Mouse (Mus musculus) ES-CJ7 (cell line): ENCODE measurements around the gene Nr5a2.
A peak's percentile ranks its signal among the peaks of the same experiment; 100 is the strongest.

Source experiments
- DNase-seq: peaks from one replicate; pipeline ENCODE4 v3.0.0; 2011; ENCODE audit warnings: low read depth, low spot score

The Nr5a2 gene

DNA sequence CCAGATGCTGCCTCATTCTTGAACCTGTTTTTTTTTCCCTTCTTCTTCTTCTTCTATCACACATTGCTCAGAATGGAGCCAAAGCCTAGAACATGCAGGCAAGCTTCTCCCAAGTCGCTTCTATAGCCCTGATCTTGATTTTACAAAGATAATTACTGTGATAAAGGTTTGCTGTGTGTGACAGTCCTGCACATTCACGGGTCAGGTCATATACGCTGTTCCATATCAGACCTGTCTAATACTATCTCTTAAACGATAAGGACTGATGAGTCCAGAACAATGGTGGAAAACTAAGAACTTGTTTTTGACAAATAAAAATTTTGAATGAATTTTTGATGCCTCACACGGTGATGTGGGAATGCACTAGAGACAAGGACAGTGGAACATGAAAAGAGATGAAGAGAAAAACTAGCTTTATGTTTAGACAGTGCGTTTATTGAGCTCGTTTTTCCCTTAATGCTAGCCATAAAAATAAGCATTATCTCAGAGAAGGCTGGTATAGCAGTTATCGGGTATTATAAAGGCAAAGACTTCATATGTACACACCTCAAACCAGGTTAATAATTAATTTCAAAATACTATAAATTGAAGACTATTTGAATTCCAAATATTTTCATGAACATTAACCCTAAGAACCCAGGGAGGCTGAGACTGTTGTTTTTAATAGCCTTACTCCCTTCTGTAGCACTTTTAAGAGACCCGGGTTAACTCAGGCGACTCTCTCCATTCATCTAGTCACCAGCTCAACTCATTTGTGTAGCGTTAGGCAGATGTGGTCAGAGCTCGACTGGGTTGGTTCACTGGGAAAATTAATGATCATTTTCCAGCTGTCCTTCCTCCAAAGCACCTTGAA, 49.3 kb downstream of the Nr5a2 start:
- DNase-seq = no peak

DNA sequence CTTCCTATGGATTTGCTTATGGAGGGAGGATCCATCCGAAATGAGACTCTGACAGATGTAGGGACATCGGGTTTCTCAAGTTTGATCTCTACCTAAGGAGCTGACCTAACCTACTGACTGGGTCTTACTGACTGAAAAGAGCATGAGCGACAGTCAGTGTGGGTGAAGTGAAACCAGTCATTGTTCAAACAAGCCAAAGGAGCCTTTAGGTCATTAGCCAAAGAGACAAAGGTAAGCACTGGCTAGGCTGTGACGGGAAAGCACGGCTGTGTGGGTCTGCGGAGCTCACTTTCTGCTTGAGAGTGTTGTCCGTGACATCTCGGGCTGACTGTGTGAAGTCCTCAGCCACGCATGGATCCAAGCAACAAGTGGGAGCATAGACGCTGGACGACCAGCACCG, 50.1 kb downstream of the Nr5a2 start:
- DNase-seq = no peak

- DNase-seq = no peak
Measured at GRCm38 (mm10) chr1:136909494-136910037, 50.7 kb downstream of the Nr5a2 start.

GRCm38 (mm10) chr1:136898130-136898529, 62.1 kb downstream of the Nr5a2 start:
- DNase-seq = no peak

DNA sequence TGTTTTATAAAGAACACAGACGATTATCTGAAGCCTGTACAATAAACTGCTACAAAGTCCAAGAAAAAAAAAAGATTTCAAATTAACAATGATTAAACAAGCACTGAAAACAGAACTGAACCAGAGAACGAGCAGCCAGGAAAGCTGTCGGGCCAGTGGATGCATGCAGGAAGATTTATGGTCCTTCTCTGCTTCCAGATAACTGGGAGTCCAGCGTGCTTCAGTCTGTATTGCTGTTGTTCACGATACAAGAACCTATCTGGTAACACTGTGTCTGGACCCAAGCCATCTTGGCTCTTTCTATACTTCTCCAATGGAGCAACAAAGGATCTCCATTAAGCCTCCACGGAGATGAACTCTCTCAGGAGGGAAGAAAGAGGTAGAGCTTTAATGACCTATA, 63.9 kb downstream of the Nr5a2 start:
- no peak for DNase-seq

- no peak for DNase-seq
Measured at GRCm38 (mm10) chr1:136895877-136896276, 64.4 kb downstream of the Nr5a2 start.

DNA sequence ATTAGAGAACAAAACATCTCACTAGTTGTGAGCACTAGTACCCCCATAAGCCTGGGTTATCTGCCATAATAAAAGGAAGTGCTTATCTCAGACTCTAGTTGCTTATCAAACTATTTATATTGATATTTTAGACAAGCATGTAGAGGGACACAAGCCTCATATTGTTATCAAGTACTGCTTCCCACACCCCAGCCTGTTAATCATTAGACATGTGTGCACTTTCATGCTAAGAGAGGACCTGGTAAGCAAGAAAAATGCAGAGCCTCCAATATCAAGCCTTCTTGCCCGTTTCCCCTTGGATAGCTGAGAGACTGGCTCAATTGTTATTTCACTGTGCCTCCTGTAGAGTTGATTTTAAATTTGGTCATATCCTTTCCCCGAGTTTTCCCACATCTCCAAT, 65.5 kb downstream of the Nr5a2 start:
- DNase-seq = no peak

DNA sequence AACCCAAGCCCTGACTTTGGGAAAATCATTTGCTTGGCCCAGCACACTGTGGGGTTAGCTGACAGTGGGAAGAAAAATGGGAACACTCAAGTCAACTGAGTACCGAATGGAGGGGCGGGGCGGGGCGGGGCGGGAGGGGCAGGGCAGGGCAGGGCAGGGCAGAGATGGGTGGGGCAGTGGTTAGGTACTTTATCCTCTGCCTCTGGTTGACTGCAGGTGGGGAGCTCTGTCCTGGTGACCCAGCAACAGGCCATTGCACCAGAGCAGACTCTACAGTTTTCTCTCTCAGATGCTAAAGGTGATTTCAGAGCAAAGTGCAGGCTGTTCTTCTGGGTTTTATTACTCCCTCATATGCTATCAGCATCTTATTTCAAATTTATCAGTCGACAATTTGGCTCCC, 67.1 kb downstream of the Nr5a2 start:
- DNase-seq = no peak

DNA sequence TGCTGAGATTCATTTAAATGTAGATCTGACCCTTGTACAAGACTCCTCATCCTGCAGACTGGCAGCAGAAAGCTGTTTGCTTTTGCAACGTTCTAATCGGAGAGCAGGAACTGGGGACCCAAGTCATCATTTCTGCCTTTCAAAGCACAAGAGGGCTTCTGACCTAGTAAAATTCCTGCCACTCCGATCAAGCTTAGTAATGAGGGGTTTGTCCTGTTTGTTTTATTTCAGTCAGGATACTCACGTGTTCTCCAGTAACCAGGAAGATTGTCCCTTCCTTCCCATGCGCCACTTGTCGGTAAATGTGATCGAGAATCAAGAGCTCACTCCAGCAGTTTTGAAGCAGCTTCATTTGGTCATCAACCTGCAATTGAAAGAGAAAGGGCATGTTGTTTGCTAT, 69.8 kb downstream of the Nr5a2 start:
- DNase-seq = no peak

GRCm38 (mm10) chr1:136888704-136889103, 71.5 kb downstream of the Nr5a2 start:
- DNase-seq = no peak

DNA sequence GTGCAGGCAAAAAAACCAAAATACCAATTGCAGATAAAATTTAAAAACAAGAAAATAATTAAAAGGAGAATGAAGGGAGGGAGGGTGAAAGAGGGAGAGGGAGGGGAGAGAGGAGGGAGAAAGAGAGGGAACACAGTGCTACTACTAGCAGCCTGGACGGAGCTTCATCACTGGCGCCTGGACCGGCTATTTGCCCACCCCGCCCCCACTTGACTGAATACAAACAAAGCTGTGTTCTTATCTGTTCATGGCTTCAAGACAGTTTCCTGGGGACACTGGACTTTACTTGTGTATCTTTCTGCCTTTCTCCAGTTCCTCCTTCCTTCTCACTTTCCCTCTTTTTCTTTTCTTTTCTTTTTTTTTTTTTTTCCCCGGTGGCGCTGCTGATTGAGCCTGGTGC, 73.6 kb downstream of the Nr5a2 start:
- no peak for DNase-seq

- no peak for DNase-seq
Measured at GRCm38 (mm10) chr1:136883458-136884174, 76.6 kb downstream of the Nr5a2 start.

GRCm38 (mm10) chr1:136880260-136880659, 80.0 kb downstream of the Nr5a2 start:
- no peak for DNase-seq

DNA sequence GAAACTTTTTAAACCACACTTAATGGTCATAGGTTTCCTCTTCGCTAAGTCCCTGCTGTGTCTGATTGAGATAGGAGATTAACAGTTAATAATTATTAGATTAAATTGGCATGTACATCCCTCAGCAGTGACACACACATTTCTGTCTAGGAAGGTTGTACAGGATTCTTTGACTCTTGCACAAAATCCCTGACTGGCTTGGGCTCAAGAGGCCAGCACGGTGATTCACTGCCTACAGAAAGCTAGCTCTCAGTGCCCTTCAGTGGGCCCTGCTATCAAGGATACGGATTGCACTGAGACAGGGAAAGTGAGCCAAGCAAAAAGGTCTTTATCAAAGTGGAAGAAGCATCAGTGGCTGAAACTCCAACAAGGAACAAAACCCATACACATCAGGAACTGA, 85.2 kb downstream of the Nr5a2 start:
- DNase-seq = no peak

GRCm38 (mm10) chr1:136868955-136869354, 91.3 kb downstream of the Nr5a2 start:
- DNase-seq = no peak

- DNase-seq = no peak
Measured at GRCm38 (mm10) chr1:136868285-136868684, 92.0 kb downstream of the Nr5a2 start.

DNA sequence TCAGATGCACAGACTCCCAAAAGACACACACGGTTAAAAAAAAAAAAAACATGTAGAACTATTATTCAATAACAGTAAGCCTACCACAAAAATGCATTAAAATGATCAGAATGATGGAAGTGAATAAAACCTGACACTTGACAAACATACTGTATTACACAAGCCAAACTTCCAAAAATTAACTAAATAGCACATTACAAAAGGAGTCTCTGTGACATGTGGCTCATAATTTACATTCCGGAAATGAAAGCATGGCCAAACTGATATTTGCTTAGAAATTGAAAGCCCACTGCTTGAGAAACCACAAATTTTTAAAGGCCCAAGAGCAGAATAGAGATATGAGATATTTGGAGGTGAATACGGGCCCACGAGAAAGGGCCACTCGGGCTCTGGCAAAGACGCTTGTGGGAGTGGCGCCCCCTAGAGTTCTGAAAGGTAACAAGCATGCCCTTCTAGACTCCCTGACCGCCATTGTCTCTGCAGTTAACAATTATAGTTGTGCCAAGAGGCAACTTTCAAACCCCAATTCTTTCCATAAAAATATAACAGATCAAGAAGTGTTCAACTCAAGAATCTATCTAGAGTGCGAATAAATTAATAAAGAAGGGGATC, 93.7 kb downstream of the Nr5a2 start:
- no peak for DNase-seq

DNA sequence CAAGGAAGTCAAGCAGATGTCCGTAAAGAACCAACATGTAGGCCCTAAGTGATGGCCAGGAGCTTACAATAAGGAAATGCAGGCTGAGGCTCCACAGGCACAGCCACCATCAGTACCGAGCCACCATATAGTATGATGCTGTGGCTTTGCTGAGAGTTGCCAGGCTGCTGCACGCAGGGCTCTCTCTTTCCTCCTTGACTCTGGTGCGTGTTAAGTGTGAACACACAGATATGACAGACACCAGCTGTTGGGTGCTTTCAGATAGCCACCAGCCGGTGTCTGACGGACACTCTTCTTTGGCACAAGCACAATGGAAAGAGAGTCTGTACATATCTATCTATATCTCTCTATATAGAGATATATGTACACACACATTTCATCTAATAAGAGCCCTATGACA, 97.0 kb downstream of the Nr5a2 start:
- no peak for DNase-seq

DNA sequence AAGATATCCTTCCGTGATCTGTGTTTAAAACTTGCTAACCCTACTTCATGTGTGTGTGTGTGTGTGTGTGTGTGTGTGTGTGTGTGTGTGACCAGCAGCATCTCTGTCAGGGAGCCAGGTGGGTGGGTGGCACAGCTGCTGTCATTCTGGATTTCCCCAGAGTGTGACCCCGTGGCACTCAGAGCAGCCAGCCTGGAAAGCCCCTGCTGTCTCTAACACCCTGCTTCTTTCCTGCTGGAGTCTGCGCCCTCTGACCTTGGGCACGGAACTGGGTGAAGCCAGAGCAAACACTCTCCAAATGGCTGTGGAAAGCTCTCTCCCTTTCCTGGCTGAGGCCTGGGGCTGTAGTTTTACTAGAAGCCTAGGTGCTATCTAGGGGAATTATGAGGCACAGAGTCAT, 100.8 kb downstream of the Nr5a2 start:
- DNase-seq = no peak

GRCm38 (mm10) chr1:136858724-136859123, 101.5 kb downstream of the Nr5a2 start:
- no peak for DNase-seq

- DNase-seq = peak; percentile 74
Measured at GRCm38 (mm10) chr1:136856104-136856503, 104.1 kb downstream of the Nr5a2 start.

DNA sequence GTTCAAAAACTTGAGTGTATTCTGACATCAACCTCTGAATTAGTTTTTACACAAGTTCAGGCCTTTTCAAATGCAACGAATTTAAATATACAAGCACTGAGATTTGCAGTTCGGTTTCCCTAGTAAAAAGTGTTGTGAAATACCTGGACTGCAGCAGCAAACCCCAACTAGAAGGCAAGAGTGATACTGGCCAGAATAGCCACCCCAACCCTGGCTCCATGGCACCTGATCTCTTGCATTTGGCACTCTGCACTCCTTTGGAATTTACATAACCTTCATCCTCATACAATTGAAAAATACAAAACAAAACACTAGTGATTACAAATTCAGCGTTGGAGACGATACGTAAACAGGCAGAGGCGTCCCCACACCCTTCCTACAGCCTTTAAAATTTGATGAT, 111.5 kb downstream of the Nr5a2 start:
- DNase-seq = no peak
